Mouse (Mus musculus) MEL (cell line): Measurements from ENCODE around the gene Slc9a3r1. TPM values are rescaled to one million over a fixed set of nuclear protein-coding genes. Genes with fewer than 3 reads are reported as not detected.

ENCODE experiments used
- DNase-seq: peaks from one replicate; pipeline ENCODE4 v3.0.0; 2011; ENCODE audit warnings: low read depth, low spot score
- H3K27ac ChIP-seq: 2 replicates; pipeline ENCODE4 v1.5.1; 2012; ENCODE audit warnings: low read depth, mild to moderate bottlenecking, control low read depth, low read length, moderate library complexity; ENCODE audit not compliant: control insufficient read depth
- H3K27me3 ChIP-seq, 2 experiments: fragments of 150-350 bp in 1 of 2; sonication (generic) in 1 of 2; 2 replicates each; pipeline ENCODE4 v1.6.1; 2012; ENCODE audit warnings: low read length in 2 of 2, mild to moderate bottlenecking in 2 of 2, improper control_type of control experiment in 1 of 2, moderate library complexity in 1 of 2; ENCODE audit not compliant: insufficient read depth in 2 of 2, control insufficient read depth in 1 of 2
- H3K36me3 ChIP-seq, 2 experiments: 2 replicates each; pipeline ENCODE4 v1.6.1; 2012 to 2014; ENCODE audit warnings: low read length in 2 of 2, improper control_type of control experiment in 1 of 2, inconsistent platforms in 1 of 2, mild to moderate bottlenecking in 1 of 2; ENCODE audit not compliant: insufficient read depth in 2 of 2, control insufficient read depth in 1 of 2
- H3K4me1 ChIP-seq, 2 experiments: fragments of 150-350 bp in 1 of 2; sonication (generic) in 1 of 2; 2 replicates each; pipeline ENCODE4 v1.6.1; 2012; ENCODE audit warnings: low read length in 2 of 2, improper control_type of control experiment in 1 of 2, mild to moderate bottlenecking in 1 of 2; ENCODE audit not compliant: insufficient read depth in 2 of 2, control insufficient read depth in 1 of 2
- H3K4me3 ChIP-seq, 2 experiments: fragments of 150-350 bp in 1 of 2; sonication (generic) in 1 of 2; 2 replicates each; pipeline ENCODE4 v1.5.1; 2012; ENCODE audit warnings: low read depth in 2 of 2, low read length in 2 of 2, mild to moderate bottlenecking in 2 of 2, moderate library complexity in 2 of 2, control low read depth in 1 of 2, improper control_type of control experiment in 1 of 2; ENCODE audit not compliant: control insufficient read depth in 1 of 2, insufficient read depth in 1 of 2
- H3K79me2 ChIP-seq: 2 replicates; pipeline ENCODE4 v1.6.1; 2012; ENCODE audit warnings: mild to moderate bottlenecking, low read length, moderate library complexity; ENCODE audit not compliant: control insufficient read depth, poor library complexity, insufficient read depth
- H3K9ac ChIP-seq: 2 replicates; pipeline ENCODE4 v1.6.1; 2012; ENCODE audit warnings: low read depth, mild to moderate bottlenecking, control low read depth, low read length, moderate library complexity; ENCODE audit not compliant: control insufficient read depth, poor library complexity, severe bottlenecking
- H3K9me3 ChIP-seq: fragments of 150-350 bp; sonication (generic); replicated peaks from 2 replicates; pipeline ENCODE4 v1.6.1; 2012; ENCODE audit warnings: mild to moderate bottlenecking, low read length, improper control_type of control experiment, moderate library complexity; ENCODE audit not compliant: insufficient read depth
- CHD1 ChIP-seq: IDR thresholded peaks from 2 replicates; pipeline ENCODE4 v1.6.1; 2012; ENCODE audit warnings: low read depth, mild to moderate bottlenecking, inconsistent platforms, low read length, improper control_type of control experiment
- CHD2 ChIP-seq: IDR thresholded peaks from 2 replicates; pipeline ENCODE4 v1.6.1; 2011; ENCODE audit warnings: low read length, improper control_type of control experiment
- CTCF ChIP-seq, 3 experiments: IDR thresholded peaks in 2 of 3; conservative IDR thresholded peaks in 1 of 3; 2 replicates each; pipeline ENCODE4 v1.5.1; 2011 to 2012; ENCODE audit warnings: low read length in 3 of 3, low read depth in 2 of 3, mild to moderate bottlenecking in 2 of 3, improper control_type of control experiment in 1 of 3, inconsistent platforms in 1 of 3, mixed read lengths in 1 of 3, moderate library complexity in 1 of 3; ENCODE audit not compliant: control insufficient read depth in 1 of 3, insufficient read depth in 1 of 3, poor library complexity in 1 of 3, severe bottlenecking in 1 of 3
- E2F4 ChIP-seq: IDR thresholded peaks from 2 replicates; pipeline ENCODE4 v1.6.1; 2011; ENCODE audit warnings: low read depth, low read length, improper control_type of control experiment, borderline replicate concordance
- ELF1 ChIP-seq: IDR thresholded peaks from 2 replicates; pipeline ENCODE4 v1.6.1; 2014; ENCODE audit warnings: low read depth, mild to moderate bottlenecking, inconsistent platforms, low read length, improper control_type of control experiment, moderate library complexity
- GABPA ChIP-seq: IDR thresholded peaks from 2 replicates; pipeline ENCODE4 v1.6.1; 2012; ENCODE audit warnings: low read depth, mild to moderate bottlenecking, inconsistent platforms, low read length, improper control_type of control experiment, moderate library complexity
- JUND ChIP-seq: IDR thresholded peaks from 2 replicates; pipeline ENCODE4 v1.6.1; 2011; ENCODE audit warnings: low read depth, mild to moderate bottlenecking, improper control_type of control experiment, low read length
- MYB ChIP-seq: IDR thresholded peaks from 2 replicates; pipeline ENCODE4 v1.6.1; 2011; ENCODE audit warnings: mild to moderate bottlenecking, low read depth, low read length, improper control_type of control experiment
- MYC ChIP-seq: IDR thresholded peaks from 2 replicates; pipeline ENCODE4 v1.6.1; 2011; ENCODE audit warnings: low read depth, mild to moderate bottlenecking, low read length, improper control_type of control experiment, moderate library complexity
- NELFE ChIP-seq: IDR thresholded peaks from 2 replicates; pipeline ENCODE4 v1.6.1; 2011; ENCODE audit warnings: low read depth, low read length, improper control_type of control experiment
- POLR2AphosphoS2 ChIP-seq: IDR thresholded peaks from 2 replicates; pipeline ENCODE4 v1.6.1; 2011; ENCODE audit warnings: low read length, improper control_type of control experiment
- POLR2AphosphoS5 ChIP-seq: IDR thresholded peaks from 2 replicates; pipeline ENCODE4 v1.6.1; 2012; ENCODE audit warnings: low read depth, borderline replicate concordance, mild to moderate bottlenecking, inconsistent platforms, low read length, moderate library complexity, mixed read lengths
- TCF12 ChIP-seq: IDR thresholded peaks from 2 replicates; pipeline ENCODE4 v1.6.1; 2014; ENCODE audit warnings: low read depth, mild to moderate bottlenecking, inconsistent platforms, low read length, improper control_type of control experiment, moderate library complexity
- USF2 ChIP-seq, 2 experiments: IDR thresholded peaks; 2 replicates each; pipeline ENCODE4 v1.6.1; 2011 to 2012; ENCODE audit warnings: improper control_type of control experiment in 2 of 2, low read length in 2 of 2, borderline replicate concordance in 1 of 2, inconsistent platforms in 1 of 2, low read depth in 1 of 2, mild to moderate bottlenecking in 1 of 2; ENCODE audit not compliant: insufficient read depth in 1 of 2
- ZNF384 ChIP-seq: IDR thresholded peaks from 2 replicates; pipeline ENCODE4 v1.6.1; 2012; ENCODE audit warnings: low read depth, mild to moderate bottlenecking, inconsistent platforms, low read length, improper control_type of control experiment
- polyA plus RNA-seq, 2 experiments: library from polyadenylated mRNA; stranded (reverse) in 1 of 2; unstranded in 1 of 2; fragments of >175 nt in 1 of 2; fragments of >200 nt in 1 of 2; gene quantifications; 2 replicates each; pipeline versions ENCODE4 v1.2.1 to v1.2.4; 2012; ENCODE audit warnings: low replicate concordance in 2 of 2, low read depth in 1 of 2; ENCODE audit not compliant: insufficient read length in 2 of 2, insufficient read depth in 1 of 2, missing spikeins in 1 of 2
- total RNA-seq: library from RNA; depleted of rRNA; stranded (reverse); fragments of 300-350 nt; gene quantifications from 2 replicates; pipeline ENCODE4 v1.2.3, GENCODE M21; 2012

The Slc9a3r1 gene
- total and polyA plus RNA-seq, 3 experiments: 112 to 127 TPM; not detected in 1

DNA sequence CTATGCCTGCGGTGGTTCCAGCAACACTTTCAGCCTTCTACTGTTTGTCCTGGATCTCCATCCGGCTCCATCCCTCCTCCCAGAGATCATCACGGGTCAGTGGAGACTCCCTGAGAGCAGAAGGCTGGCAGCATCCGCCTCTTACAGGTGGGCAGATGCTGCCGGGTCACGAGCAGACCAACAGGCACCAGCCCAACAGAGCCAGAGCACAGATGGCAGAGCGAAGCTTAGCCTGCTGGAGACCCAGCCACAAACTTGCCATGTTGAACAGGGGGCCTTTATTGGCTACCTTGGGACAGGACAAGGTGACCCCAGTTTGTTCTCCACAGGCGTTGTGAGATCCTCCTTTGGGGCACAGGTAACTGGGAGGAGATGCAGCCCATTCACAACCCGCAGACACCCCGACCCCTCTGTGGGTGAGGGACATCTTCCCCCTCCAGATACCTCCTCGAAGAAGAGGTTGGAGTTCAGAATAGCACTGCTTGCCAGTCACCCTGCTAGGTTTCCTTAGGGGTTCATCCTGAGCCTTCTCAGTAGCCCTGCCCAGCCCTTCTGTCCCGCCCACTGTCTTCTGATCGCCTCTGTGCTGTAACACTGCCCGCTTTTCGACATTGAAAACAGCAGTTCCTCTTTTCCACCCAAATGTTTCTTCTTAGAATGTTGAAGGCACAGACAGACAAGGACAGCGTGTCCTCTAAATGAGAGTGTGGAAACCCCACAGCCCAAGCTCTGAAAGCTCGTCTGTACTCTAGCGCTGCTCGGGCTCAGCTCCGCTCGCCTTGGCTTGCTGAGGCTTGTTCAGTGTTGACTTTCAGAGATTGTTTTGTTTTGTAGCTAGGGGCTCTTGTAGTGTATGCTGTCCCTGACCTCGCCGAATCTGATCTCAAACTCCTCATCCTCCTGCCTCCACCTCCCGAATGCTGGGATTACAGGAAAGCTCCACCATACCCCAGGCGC is 45.9 kb downstream of the Slc9a3r1 start:
- no peaks in the 10 kb centered on the region for H3K9me3 ChIP-seq
- DNase-seq: peak; percentile 80
- peaks cover 0 to 1% of the 10 kb centered on the region in 2 experiments; a peak in 1 of 4 replicates for H3K36me3 ChIP-seq
- no peak for TF ChIP-seq JUND
- TF ChIP-seq POLR2AphosphoS5: no peak
- no peak overlapping the region for H3K27ac ChIP-seq
- H3K79me2 ChIP-seq: no peaks in the 10 kb centered on the region
- no peak overlapping the region for H3K9ac ChIP-seq
- H3K4me3 ChIP-seq: no peak overlapping the region
- H3K27me3 ChIP-seq: no peaks in the 10 kb centered on the region
- no peaks in the 10 kb centered on the region for H3K4me1 ChIP-seq

DNA sequence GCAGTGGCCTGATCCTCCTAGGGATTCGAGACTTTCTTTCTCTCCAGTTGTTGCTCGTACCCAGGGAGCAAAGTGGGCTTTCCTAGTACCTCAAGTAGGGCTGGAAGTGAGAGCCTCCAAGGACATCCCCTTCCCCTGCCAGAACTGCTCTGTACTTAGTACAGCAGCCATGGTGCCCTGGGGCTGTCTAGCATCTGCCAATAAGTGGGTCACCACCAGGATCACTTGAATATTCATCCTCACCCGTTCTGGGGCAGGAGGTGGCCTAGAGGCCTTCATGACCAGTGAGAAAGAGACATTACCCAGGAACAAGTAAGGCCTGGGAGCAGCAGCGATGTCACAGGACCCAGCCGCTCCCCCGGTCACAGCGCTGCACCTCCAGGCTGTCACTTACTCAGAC is 46.8 kb downstream of the Slc9a3r1 start:
- Histone ChIP-seq H3K4me1 (no peaks in the 10 kb centered on the region), H3K79me2 (no peaks in the 10 kb centered on the region), H3K36me3 (peaks cover 0 to 2% of the 10 kb centered on the region in 2 experiments; a peak in 1 of 4 replicates), H3K9me3 (no peaks in the 10 kb centered on the region), H3K4me3 (no peak overlapping the region), H3K27ac (no peak overlapping the region), H3K27me3 (no peaks in the 10 kb centered on the region), H3K9ac (no peak overlapping the region)
- TF ChIP-seq CHD1 (no peak), ZNF384 (no peak), MYB (no peak), CHD2 (no peak), NELFE (no peak), JUND (no peak), GABPA (no peak), USF2 (IDR thresholded peaks at IDR 0.05; ENCODE audit: borderline replicate concordance in 1 of 2, insufficient read depth in 1 of 2, low read depth in 1 of 2, low read length in 2 of 2) (no peak), POLR2AphosphoS2 (no peak), TCF12 (no peak), ELF1 (no peak), CTCF (IDR thresholded peaks at IDR 0.05 in 2 of 3, conservative IDR thresholded peaks at IDR 0.05 in 1 of 3; ENCODE audit: control insufficient read depth in 1 of 3, insufficient read depth in 1 of 3, low read depth in 2 of 3, low read length in 3 of 3, poor library complexity in 1 of 3, severe bottlenecking in 1 of 3) (no peak), MYC (no peak), E2F4 (no peak)
- DNase-seq: no peak
